Mouse (Mus musculus): Measurements from ENCODE around the gene Npcd. TPM values are rescaled to one million over a fixed set of nuclear protein-coding genes. Genes with fewer than 3 reads are reported as not detected.

Npcd gene
- total RNA-seq, 2 experiments from 2014 or later: not detected

DNA sequence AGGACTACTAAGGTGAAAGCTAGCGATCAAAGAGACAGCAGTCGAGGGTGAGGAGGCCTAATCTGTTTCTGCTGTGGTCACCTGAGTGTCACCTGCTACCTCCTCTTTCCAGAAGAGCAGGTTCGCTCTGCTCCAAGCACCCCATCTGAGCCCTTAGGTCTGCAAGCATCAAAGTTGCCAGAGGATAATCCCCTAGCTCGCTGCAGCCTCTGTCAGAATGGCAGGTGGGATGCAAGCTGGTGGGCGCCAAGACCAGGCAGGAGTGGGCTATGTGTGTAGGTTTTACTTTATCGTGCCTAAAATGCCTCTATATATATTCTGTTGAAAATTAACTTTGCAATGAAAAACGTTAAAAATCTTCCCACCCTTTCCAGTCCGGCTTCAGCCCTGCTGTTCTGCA is 28.8 kb downstream of the Npcd start:
- ATAC-seq (replicated peaks; ENCODE audit: poor library complexity): no peak

DNA sequence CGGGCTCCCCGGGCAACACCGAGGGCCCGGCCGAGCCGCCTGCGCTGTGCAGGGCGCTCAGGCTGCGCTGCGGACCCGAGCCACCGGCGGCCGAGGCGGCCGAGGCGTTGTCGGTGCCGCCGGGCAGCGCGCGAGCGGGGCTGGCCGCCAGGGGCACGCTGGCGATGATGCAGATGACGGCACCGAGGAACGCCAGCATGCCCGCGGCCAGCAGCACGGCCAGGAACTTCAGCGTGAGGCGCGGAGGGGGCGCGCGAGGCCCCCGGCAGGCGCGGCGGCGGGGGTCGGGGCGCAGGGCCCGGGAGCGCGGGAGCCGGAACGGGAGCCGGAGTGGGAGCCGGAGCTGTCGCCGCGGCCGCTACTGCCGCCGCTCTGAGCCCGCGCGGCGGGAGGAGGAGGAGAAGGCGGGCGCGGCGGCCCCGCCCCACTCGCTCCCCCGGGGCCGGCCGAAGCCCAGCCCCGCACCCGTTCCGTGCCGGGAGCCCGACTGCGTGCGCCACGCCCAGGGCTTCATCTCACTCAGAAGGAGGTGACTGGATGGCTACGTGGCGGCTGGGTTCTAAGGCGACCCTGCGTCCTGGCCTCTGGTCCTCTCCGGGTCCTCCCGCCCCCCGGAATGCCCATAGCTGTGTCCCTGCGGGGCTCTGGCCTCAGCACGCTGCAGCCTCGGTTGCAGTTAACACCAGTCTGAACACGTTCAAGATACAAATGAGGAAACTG is 29.5 kb downstream of the Npcd start, which contains the start of gene Nptxr:
Gene Nptxr, minus strand, starts transcription at position 415 of the 720 bp plus-strand sequence.
- ATAC-seq (replicated peaks; ENCODE audit: poor library complexity): peak; percentile 42; the same call in 1 of the 2 replicates

DNA sequence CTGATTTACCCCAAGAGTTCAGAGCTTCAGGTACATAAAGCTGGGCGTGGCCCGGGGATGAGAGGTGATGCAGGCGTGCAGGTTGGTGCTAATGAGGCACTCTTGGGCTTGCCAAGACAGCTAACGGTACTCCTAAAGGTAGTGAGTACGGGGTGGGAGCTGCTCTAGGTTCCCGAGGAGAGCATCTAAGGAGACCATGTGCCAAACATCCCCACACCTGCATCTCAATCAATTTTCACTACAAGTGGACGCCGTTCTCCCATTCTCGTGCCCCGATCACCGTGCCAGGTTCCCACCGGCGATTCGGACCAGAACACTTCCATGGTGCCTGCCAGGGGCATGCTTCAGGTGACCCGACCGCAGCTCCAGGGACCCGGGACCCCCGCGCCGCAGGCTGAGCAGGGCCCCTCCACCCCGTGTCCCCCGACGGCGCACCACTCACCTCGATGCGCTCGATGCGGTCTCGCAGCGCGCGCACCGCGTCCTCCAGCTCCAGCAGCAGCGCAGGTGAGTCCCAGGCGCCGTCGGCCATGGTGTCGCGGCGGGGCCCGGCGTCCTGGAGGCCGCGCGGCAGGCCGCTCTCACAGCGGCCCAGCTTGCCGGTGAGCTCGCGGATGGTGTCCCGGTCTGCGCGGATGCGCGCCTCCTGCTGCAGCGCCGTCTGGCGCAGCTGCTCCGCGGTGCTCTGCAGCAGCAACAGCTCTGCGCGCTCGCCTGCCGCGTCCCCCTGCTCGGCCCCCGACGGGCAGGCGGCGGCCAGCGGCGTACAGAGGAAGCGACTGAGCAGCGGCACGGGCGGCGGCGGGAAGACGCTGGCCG is 30.3 kb downstream of the Npcd start:
- no peak for ATAC-seq (replicated peaks; ENCODE audit: poor library complexity)

DNA sequence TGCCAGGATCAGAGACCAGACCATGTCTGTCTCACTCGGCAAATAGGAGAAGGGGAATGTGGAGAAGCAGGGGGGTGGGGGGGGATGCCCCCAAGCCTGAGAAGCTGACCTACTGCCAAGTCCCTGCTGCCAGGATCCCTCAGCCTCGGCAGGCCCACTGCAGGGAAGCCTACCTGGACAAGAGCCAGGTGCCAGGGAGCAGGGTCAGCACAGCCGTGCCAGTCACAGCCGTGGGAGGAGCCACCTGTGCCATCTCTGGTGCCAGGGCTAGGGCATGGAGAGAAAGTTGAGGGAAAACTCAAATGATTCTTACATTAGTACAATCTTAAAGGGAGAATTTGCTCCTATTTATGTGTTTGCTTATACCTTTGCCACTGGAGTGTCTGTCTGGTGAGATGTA is 31.7 kb downstream of the Npcd start:
- ATAC-seq (replicated peaks; ENCODE audit: poor library complexity): no peak

DNA sequence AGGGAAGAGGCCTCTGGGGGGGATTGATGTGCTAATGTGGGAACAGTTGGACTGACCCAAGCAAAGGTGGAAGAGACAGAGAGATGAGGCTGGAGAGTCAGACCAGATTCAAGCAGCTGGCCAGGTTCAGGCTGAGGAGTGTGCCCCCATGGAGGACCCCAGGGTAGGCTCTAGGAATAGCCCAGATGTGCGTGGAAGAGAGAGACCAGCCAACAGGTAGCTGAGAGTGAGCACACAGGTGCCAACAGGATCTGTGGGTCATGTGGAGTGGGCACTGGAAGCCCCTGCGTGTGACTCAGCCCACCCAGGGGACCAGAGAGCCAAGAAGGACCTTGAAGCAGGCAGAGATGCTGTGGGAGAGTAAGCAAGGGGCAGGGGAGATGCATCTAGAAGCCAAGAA is 32.4 kb downstream of the Npcd start:
- no peak for ATAC-seq (replicated peaks; ENCODE audit: poor library complexity)

DNA sequence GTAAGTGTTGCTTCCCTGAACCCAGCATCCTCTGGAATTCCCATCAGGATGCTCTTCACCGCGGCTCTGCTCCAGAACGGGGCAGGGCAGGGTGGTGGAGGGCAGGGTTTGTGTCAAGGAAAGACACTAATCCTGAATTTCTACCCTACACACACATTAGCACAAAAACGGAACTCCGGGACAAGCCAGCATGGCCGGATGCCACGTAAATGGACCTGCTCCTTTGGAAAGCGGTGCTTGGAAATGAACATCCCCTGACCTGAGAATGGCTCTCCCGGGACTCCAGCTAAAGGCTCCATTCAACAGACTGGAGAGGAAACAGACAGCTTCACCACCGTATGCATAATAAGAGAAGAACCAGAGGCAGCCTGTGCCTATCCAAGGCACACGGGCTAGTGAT is 33.3 kb downstream of the Npcd start:
- no peak for ATAC-seq (replicated peaks; ENCODE audit: poor library complexity)

DNA sequence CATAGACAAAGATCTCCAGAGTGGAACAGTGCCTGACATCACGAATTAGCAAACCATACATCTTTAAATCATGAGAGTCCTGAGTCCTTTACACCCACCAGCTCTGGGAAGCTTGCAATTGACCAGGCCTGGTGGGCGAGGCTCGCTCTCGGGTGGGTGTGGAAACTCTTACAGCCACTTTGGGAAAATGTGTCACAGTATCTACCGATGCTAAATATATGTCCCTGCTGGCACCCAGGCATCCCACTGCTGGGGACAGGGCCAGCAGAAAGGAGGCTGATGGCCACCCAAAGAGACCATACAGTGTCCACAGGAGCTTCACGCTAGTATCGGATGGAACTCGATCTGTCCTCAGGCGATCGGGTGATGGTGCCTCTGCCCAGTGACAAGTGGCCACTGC is 35.4 kb downstream of the Npcd start:
- no peak for ATAC-seq (replicated peaks; ENCODE audit: poor library complexity)

DNA sequence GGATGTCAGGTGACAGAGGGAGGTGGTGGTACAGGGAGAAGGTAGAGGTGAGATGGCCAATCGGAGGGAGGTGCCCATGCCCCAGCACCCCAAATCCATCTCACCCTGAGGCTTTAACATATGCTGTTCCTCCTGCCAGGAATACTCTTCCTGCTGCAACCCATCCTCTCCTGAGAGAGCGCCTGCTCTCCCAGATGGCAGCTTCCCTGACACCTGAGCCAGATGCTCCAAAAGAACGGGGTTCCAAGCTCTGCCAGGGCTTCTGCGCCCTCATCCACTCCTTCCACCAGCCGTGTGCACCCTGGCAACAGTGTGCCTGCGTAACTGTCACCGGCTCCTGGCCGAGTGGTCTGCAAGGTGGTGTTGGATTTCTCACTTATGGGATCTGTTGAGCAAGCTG is 36.4 kb downstream of the Npcd start:
- no peak for ATAC-seq (replicated peaks; ENCODE audit: poor library complexity)

DNA sequence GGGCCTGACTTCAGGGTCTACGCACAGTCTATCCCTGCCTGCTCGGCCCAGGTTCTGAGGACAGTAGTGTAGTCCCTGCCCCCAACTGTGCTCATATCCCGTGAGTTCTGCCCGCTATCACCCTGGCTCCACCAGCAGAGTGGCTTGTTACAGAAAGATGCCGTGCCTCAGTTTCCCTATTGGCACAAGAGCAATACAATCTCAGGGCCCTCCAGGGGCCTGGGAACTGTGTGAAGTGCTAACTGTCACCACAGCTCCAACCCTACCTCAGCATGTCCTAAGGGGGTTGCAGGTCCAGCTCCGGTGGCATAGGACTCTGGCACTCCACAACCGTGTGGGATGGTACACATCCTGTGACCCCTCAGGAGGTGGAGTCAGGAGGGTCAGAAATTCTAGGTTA is 36.9 kb downstream of the Npcd start:
- no peak for ATAC-seq (replicated peaks; ENCODE audit: poor library complexity)

DNA sequence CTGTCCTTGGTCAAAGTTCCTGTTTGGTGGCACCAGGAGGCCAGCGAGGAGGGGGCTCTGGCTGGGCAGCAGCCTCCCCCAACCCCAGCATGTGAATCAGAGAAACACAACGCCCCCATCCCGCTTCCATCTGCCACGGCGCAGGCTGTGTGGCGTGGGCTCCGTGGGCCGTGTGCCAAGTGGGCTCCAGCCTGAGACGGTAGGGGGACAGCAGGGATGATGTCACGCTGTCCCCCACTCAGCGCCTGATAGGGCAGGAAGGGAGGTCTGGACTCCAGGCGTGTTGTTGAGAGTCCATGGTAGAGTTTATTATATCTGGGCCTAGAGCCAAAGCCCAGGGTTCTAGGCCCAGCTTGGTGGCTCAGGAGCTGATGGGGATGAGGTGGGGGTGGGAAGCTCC is 37.8 kb downstream of the Npcd start:
- ATAC-seq (replicated peaks; ENCODE audit: poor library complexity): no peak

DNA sequence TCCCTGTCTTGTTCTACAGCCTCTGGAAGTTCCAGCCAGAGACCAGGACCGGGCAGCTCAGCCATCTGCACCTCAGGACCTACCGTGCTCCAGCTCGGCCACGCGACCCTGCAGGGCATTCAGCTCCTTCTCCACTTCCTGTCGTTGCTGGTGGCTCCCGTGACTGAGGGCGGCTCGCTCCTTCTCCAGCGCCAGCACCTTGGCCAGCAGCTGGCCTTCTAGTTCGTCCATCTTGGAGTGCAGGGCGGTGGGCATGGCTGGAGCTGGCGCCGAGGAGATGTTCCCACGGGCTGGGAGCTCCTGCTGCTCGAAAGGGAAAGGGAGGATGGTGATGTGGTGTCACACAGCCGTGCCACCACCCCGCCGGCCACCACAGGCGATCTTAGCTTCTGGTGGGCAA is 39.9 kb downstream of the Npcd start:
- 0 out of 2 replicates have a peak, but pooled peaks have one; percentile 40 for ATAC-seq (replicated peaks; ENCODE audit: poor library complexity)

DNA sequence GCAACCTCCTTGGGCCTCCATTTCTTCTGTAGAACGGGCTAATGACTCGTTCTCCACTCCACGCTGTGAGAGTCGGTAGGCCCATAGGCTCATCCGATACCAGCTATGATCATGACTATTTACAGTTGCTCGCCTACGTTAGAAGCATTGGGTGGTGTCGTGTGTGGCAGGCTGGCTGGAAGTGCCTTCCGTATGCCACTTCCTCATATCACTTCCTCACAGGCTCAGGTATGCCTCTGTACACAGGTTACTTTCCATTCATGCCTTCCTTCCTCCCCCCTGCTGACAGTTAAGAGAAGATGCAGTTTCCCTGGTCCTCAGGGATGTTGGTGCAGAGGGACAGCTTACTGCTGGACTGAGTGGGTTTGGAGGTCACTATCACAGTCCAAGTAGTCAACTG is 41.0 kb downstream of the Npcd start:
- no peak for ATAC-seq (replicated peaks; ENCODE audit: poor library complexity)

DNA sequence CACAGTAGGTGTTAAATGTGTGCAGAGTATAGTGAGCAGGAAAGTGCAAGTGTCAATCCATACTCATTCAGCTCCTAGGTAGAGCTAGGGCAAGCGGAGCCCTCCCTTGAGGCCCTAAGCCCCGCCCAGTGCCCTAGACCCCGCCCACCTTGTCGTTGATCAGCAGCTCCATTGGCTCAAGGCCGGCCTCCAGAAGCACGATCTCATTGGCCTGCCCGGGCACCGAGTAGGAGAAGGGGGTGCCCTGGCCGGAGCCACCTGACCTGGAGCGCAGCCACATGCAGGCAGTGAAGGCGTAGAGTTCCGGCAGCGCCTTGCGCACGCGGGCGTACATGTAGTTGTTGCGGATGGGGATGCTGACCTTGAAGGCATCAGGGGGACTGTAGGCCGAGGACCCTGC is 41.6 kb downstream of the Npcd start:
- ATAC-seq (replicated peaks; ENCODE audit: poor library complexity): 0 out of 2 replicates have a peak, but pooled peaks have one; percentile 30

DNA sequence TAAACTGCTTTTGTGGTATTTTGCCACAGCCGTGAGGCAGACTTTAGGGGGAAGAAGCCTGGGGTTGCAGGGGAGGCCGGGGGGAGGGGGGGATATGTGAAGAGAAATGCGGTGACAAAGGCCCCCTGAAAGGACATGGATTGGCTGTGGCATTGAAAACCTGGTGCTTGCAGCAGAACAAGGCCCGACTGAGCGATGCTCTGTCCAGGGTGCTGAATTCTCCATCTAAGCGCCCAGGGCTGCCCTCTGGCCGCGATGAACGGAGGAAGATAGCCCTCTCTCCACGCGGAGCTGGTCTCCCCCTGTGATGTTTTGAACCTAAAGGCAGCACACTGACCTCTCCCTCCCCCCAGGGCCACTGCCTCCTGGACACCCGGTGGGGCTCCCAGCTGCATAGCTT is 42.5 kb downstream of the Npcd start:
- ATAC-seq (replicated peaks; ENCODE audit: poor library complexity): peak; percentile 74

DNA sequence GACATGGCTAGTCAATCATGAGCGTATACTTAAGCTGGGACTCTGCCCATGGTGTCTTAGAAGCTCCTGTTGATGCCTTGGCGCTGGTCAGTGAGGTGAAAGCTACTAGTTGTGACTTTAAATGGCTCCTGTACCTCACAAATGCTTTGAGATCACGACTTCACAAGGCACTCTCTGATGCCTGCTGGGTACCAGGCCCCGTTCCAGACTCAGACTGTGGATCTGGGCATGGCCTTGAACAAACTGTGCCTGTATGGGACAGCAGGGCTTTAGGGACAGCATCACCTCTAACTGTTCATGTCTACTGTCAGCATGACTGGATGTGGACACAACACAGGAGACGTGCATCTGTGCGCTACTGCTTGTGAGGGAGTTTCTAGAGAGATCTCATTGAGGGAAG is 43.1 kb downstream of the Npcd start:
- ATAC-seq (replicated peaks; ENCODE audit: poor library complexity): no peak

DNA sequence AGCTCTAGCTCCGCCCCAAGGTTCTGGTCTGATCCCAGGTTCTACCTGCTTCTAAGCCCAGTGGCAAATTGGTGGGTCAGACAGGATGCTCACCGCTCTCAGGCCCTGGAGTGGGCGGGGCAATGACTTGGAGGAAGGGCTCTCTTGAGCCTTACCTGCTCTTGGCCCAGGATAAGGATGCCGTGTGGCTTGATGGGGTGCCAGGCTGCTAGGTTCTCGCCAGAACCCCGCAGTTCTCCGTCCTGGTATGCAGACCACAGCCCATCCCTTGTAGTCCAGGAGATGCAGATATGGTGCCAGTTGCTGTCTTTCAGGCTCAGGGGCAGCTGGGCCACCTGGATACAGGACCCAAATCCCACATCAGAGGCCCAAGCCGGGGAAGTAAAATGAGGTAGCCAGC is 43.9 kb downstream of the Npcd start:
- ATAC-seq (replicated peaks; ENCODE audit: poor library complexity): no peak

DNA sequence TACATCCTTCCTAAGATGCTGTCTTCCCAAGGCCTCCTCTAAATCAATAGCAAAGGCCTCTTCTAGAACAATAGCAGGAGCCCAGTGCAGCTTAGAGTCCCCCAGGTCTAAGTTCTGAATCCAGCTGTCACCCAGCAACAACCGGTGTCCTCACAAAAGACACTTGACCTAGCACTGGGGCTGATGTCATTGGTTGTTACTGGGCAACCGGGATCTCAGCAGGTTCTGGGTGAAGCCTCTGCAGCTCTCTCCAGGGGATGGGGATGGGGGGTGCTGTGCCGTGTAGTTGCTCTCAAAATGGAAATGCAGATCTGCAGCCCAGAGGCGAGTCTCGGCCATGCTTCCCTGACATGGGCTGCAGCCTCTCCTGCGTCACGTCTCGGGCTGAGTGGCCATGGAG is 46.2 kb downstream of the Npcd start:
- ATAC-seq (replicated peaks; ENCODE audit: poor library complexity): no peak

DNA sequence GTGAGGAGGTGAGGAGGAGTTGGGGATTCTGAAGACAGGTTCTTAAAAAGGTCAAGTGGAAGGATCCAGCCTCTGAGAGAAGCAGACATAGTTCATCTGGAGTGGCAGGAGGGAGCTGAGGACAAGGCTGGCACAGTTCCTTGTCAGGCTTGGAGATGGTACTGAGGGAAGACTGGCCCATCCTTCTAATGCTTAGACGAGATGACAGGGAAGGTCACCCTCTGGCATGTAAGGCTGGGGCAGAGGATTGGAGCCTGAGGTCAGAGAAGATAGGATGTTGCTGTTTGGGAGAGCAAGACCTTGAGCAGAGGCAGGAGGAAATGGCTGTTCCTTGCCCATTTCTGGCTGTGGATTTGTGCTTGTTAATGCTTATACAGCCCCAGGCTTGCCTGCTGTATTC is 49.0 kb downstream of the Npcd start:
- ATAC-seq (replicated peaks; ENCODE audit: poor library complexity): no peak

DNA sequence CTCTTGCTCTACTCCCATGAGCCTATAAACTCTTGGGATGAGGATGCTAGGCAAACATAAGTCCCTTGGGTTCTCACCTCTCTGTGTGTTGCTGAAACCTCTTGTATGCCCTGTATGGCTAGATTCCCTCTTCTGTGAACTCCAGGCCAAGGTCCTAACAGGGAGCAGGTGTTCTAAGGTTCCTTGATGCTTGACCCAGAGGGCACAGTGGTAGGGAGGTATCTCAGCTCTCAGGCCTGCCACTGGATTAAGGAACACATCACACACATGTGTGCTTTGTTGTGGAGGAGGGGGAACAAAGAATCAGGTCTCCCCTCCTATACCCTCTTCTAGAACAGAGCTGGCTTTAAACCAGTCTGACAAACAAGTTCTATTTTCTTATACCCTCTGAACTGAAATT is 56.3 kb downstream of the Npcd start, which contains the start of gene Dnal4:
Gene Dnal4, minus strand, starts transcription at position 101 of the 400 bp plus-strand sequence.
- no peak for ATAC-seq (replicated peaks; ENCODE audit: poor library complexity)

DNA sequence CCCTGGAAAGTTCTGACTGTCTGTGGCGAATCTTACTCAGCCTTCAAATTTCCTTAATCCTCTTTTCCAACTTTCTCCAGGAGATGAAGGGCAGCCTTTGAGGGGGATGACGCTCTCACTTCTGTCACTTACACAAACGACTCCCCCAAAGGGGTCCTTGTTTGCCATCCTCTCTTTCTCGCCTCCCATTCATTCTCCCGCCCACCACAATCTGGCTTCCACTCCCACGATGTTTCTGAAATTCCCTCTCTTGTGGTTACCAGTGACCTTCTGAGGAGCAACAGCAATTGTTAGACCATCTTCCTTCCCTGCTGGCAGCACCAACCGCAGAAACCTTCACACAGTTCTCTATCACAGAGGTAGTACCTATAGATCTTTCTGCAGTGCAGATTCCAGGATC is 58.4 kb downstream of the Npcd start:
- ATAC-seq (replicated peaks; ENCODE audit: poor library complexity): no peak

DNA sequence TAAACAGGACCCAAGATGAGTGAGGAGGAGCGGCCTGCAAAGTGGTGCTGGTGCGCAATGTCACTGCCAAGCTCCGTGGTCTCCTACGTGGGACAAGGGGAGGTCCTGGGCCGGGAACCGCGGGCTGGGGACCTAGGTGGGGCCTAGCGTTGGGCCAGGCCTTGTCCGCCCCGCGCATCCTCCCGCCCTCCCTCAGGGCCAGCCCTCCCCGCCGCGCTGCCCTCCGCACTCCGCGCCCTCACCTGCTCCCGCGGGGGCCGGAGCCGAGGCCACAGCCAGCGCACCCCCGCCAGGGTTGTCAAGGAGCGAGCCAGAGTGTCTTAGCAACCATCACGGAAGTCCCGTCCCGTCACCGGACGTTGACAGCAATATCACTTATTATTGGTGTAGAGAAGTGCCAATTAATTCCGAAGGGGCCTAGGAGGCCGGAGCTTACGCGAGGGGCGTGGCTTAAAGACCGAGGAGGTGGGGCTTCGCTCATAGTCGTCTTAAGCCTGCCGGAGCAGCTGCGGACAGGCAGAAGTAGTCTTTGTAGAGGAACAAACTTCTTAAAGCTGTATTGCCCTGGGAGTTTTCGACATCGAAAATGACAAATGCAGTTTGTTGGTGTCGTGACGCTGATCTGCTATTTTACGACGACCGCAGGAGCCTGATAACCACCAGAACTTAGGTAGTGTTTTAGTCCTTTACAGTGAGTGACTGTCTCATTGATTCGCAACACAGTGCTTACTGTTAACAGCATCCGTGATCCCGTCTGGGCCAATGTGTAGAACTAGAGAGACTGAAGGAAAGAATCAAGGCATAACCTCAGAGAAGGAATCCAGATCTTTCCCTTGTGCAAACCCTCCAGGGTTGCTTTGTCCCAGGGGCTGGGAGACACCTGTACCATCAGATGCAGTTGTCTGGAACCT is 59.7 kb downstream of the Npcd start:
- ATAC-seq (replicated peaks; ENCODE audit: poor library complexity): peak; percentile 97

All from megakaryocyte progenitor cell, adult 5-6 weeks (primary cell).